Mouse (Mus musculus): Measurements from ENCODE around the gene Ttc41. TPM values are rescaled to one million over a fixed set of nuclear protein-coding genes. Genes with fewer than 3 reads are reported as not detected.

Gene Ttc41
- polyA plus RNA-seq, 1 experiment, result 3.5 TPM

GRCm38 (mm10) chr10:86705922-86706752 is 526 bp downstream of the Ttc41 start:
- TF ChIP-seq POLR2A (IDR thresholded peaks at IDR 0.05; ENCODE audit: insufficient read depth, low read length) (no peak), EP300 (IDR thresholded peaks at IDR 0.05; ENCODE audit: insufficient read depth, low read depth, low read length) (no peak), CTCF (IDR thresholded peaks at IDR 0.05; ENCODE audit: low read depth, low read length) (no peak)
- peak overlapping the region; percentile 72 for H3K27ac ChIP-seq (ENCODE audit: insufficient read depth, low read length)
- H3K4me3 ChIP-seq (ENCODE audit: low read depth, low read length), result peak overlapping the region; percentile 92
- H3K9me3 ChIP-seq (replicated peaks; ENCODE audit: control insufficient read depth, insufficient read depth, low read length, poor library complexity, severe bottlenecking), result no peaks in the 10 kb centered on the region
- H3K36me3 ChIP-seq (ENCODE audit: control insufficient read depth, insufficient read depth, low read length, poor library complexity, severe bottlenecking), result peaks cover 30% of the 10 kb centered on the region
- H3K4me1 ChIP-seq (ENCODE audit: control insufficient read depth, insufficient read depth, low read length), result no peaks in the 10 kb centered on the region
- H3K9ac ChIP-seq (ENCODE audit: low read depth, poor library complexity, severe bottlenecking), result peak overlapping the region; percentile 64
- no peaks in the 10 kb centered on the region for H3K27me3 ChIP-seq (ENCODE audit: control insufficient read depth, insufficient read depth, low read length, poor library complexity, severe bottlenecking)

- Histone ChIP-seq H3K4me1 (ENCODE audit: control insufficient read depth, insufficient read depth, low read length) (no peaks in the 10 kb centered on the region), H3K9me3 (replicated peaks; ENCODE audit: control insufficient read depth, insufficient read depth, low read length, poor library complexity, severe bottlenecking) (no peaks in the 10 kb centered on the region), H3K4me3 (ENCODE audit: low read depth, low read length) (no peak overlapping the region), H3K27me3 (ENCODE audit: control insufficient read depth, insufficient read depth, low read length, poor library complexity, severe bottlenecking) (no peaks in the 10 kb centered on the region), H3K9ac (ENCODE audit: low read depth, poor library complexity, severe bottlenecking) (no peak overlapping the region), H3K36me3 (ENCODE audit: control insufficient read depth, insufficient read depth, low read length, poor library complexity, severe bottlenecking) (peaks cover 21% of the 10 kb centered on the region), H3K27ac (ENCODE audit: insufficient read depth, low read length) (no peak overlapping the region)
- TF ChIP-seq POLR2A (IDR thresholded peaks at IDR 0.05; ENCODE audit: insufficient read depth, low read length) (no peak), EP300 (IDR thresholded peaks at IDR 0.05; ENCODE audit: insufficient read depth, low read depth, low read length) (no peak), CTCF (IDR thresholded peaks at IDR 0.05; ENCODE audit: low read depth, low read length) (no peak)
Observed at GRCm38 (mm10) chr10:86707134-86707533, 1.5 kb downstream of the Ttc41 start.

GRCm38 (mm10) chr10:86712156-86712555 is 6.5 kb downstream of the Ttc41 start:
- Histone ChIP-seq H3K27me3 (ENCODE audit: control insufficient read depth, insufficient read depth, low read length, poor library complexity, severe bottlenecking) (no peaks in the 10 kb centered on the region), H3K9ac (ENCODE audit: low read depth, poor library complexity, severe bottlenecking) (no peak overlapping the region), H3K36me3 (ENCODE audit: control insufficient read depth, insufficient read depth, low read length, poor library complexity, severe bottlenecking) (no peaks in the 10 kb centered on the region), H3K27ac (ENCODE audit: insufficient read depth, low read length) (no peak overlapping the region), H3K9me3 (replicated peaks; ENCODE audit: control insufficient read depth, insufficient read depth, low read length, poor library complexity, severe bottlenecking) (no peaks in the 10 kb centered on the region), H3K4me3 (ENCODE audit: low read depth, low read length) (no peak overlapping the region), H3K4me1 (ENCODE audit: control insufficient read depth, insufficient read depth, low read length) (no peaks in the 10 kb centered on the region)
- no peak for TF ChIP-seq EP300 (IDR thresholded peaks at IDR 0.05; ENCODE audit: insufficient read depth, low read depth, low read length)
- no peak for TF ChIP-seq POLR2A (IDR thresholded peaks at IDR 0.05; ENCODE audit: insufficient read depth, low read length)
- no peak for TF ChIP-seq CTCF (IDR thresholded peaks at IDR 0.05; ENCODE audit: low read depth, low read length)

- H3K9ac ChIP-seq (ENCODE audit: low read depth, poor library complexity, severe bottlenecking), result no peak overlapping the region
- no peaks in the 10 kb centered on the region for H3K36me3 ChIP-seq (ENCODE audit: control insufficient read depth, insufficient read depth, low read length, poor library complexity, severe bottlenecking)
- H3K27me3 ChIP-seq (ENCODE audit: control insufficient read depth, insufficient read depth, low read length, poor library complexity, severe bottlenecking), result no peaks in the 10 kb centered on the region
- peak overlapping the region; percentile 37 for H3K4me3 ChIP-seq (ENCODE audit: low read depth, low read length)
- H3K9me3 ChIP-seq (replicated peaks; ENCODE audit: control insufficient read depth, insufficient read depth, low read length, poor library complexity, severe bottlenecking), result no peaks in the 10 kb centered on the region
- H3K4me1 ChIP-seq (ENCODE audit: control insufficient read depth, insufficient read depth, low read length), result no peaks in the 10 kb centered on the region
- TF ChIP-seq EP300 (IDR thresholded peaks at IDR 0.05; ENCODE audit: insufficient read depth, low read depth, low read length), result no peak
- TF ChIP-seq POLR2A (IDR thresholded peaks at IDR 0.05; ENCODE audit: insufficient read depth, low read length), result no peak
- no peak overlapping the region for H3K27ac ChIP-seq (ENCODE audit: insufficient read depth, low read length)
Observed at GRCm38 (mm10) chr10:86727548-86727980, 22.0 kb downstream of the Ttc41 start.

- Histone ChIP-seq H3K27me3 (ENCODE audit: control insufficient read depth, insufficient read depth, low read length, poor library complexity, severe bottlenecking) (no peaks in the 10 kb centered on the region), H3K4me3 (ENCODE audit: low read depth, low read length) (no peak overlapping the region), H3K4me1 (ENCODE audit: control insufficient read depth, insufficient read depth, low read length) (no peaks in the 10 kb centered on the region), H3K9me3 (replicated peaks; ENCODE audit: control insufficient read depth, insufficient read depth, low read length, poor library complexity, severe bottlenecking) (no peaks in the 10 kb centered on the region), H3K27ac (ENCODE audit: insufficient read depth, low read length) (no peak overlapping the region), H3K36me3 (ENCODE audit: control insufficient read depth, insufficient read depth, low read length, poor library complexity, severe bottlenecking) (no peaks in the 10 kb centered on the region), H3K9ac (ENCODE audit: low read depth, poor library complexity, severe bottlenecking) (no peak overlapping the region)
- no peak for TF ChIP-seq POLR2A (IDR thresholded peaks at IDR 0.05; ENCODE audit: insufficient read depth, low read length)
- TF ChIP-seq CTCF (IDR thresholded peaks at IDR 0.05; ENCODE audit: low read depth, low read length), result no peak
- TF ChIP-seq EP300 (IDR thresholded peaks at IDR 0.05; ENCODE audit: insufficient read depth, low read depth, low read length), result no peak
Observed at GRCm38 (mm10) chr10:86728176-86728575, 22.6 kb downstream of the Ttc41 start.

GRCm38 (mm10) chr10:86730823-86731499 is 25.4 kb downstream of the Ttc41 start:
- no peaks in the 10 kb centered on the region for H3K9me3 ChIP-seq (replicated peaks; ENCODE audit: control insufficient read depth, insufficient read depth, low read length, poor library complexity, severe bottlenecking)
- H3K4me3 ChIP-seq (ENCODE audit: low read depth, low read length), result peak overlapping the region; percentile 62
- H3K36me3 ChIP-seq (ENCODE audit: control insufficient read depth, insufficient read depth, low read length, poor library complexity, severe bottlenecking), result no peaks in the 10 kb centered on the region
- no peaks in the 10 kb centered on the region for H3K4me1 ChIP-seq (ENCODE audit: control insufficient read depth, insufficient read depth, low read length)
- peak overlapping the region; percentile 71 for H3K9ac ChIP-seq (ENCODE audit: low read depth, poor library complexity, severe bottlenecking)
- TF ChIP-seq POLR2A (IDR thresholded peaks at IDR 0.05; ENCODE audit: insufficient read depth, low read length) (no peak), CTCF (IDR thresholded peaks at IDR 0.05; ENCODE audit: low read depth, low read length) (peak; percentile 53)
- H3K27ac ChIP-seq (ENCODE audit: insufficient read depth, low read length), result no peak overlapping the region
- H3K27me3 ChIP-seq (ENCODE audit: control insufficient read depth, insufficient read depth, low read length, poor library complexity, severe bottlenecking), result no peaks in the 10 kb centered on the region

Measured in ES-Bruce4 (cell line).